Comparison of ENCODE assay signal across 22 mouse cellular contexts in genomic region chr2:109949519-109949918, GRCm38 (mm10). TPM values are rescaled to one million over a fixed set of nuclear protein-coding genes. Genes with fewer than 3 reads are reported as not detected.
DNase-seq lines count a peak whose midpoint lies in the region; ATAC-seq and TF ChIP-seq lines count a peak whose summit lies in the region.
"Had no signal": no experiment of that assay in that cellular context is flagged by ENCODE, and none has a peak within 500 bp of the region (broad histone marks: within the 10 kb centered on the region; RNA-seq: fewer than 3 reads in every experiment).

No protein-coding gene starts in this region.

- no peaks in the 10 kb centered on the region for H3K36me3 ChIP-seq in heart, embryonic 13.5 days
- no peaks in the 10 kb centered on the region for H3K36me3 ChIP-seq in heart, embryonic 12.5 days
- H3K36me3 ChIP-seq: embryonic facial prominence, embryonic 10.5 days; embryonic facial prominence, embryonic 12.5 days; forebrain, embryonic 15.5 days; G1E had no signal

- no peak for TF ChIP-seq POLR2A in cerebellum, adult 2 months (IDR thresholded peaks at IDR 0.05; ENCODE audit: borderline replicate concordance, insufficient read depth, low read length)

- no peak for TF ChIP-seq CTCF in cerebellum, adult 2 months (IDR thresholded peaks at IDR 0.05; ENCODE audit: borderline replicate concordance, insufficient read depth, low read depth, low read length)

- H3K9me3 ChIP-seq in heart, embryonic 13.5 days, result no peaks in the 10 kb centered on the region
- H3K9me3 ChIP-seq in heart, embryonic 12.5 days (replicated peaks), result no peaks in the 10 kb centered on the region
- H3K9me3 ChIP-seq: embryonic facial prominence, embryonic 10.5 days; embryonic facial prominence, embryonic 12.5 days; forebrain, embryonic 13.5 days; forebrain, embryonic 15.5 days; G1E had no signal

- no peak overlapping the region for H3K9ac ChIP-seq in heart, embryonic 13.5 days
- no peak overlapping the region for H3K9ac ChIP-seq in heart, embryonic 12.5 days
- H3K9ac ChIP-seq: embryonic facial prominence, embryonic 12.5 days; forebrain, embryonic 13.5 days; forebrain, embryonic 15.5 days; forebrain, postnatal 0 days had no signal

- no peaks in the 10 kb centered on the region for H3K27me3 ChIP-seq in cerebellum, adult 2 months (ENCODE audit: control insufficient read depth, insufficient read depth, low read length)
- no peaks in the 10 kb centered on the region for H3K27me3 ChIP-seq in heart, embryonic 13.5 days (replicated peaks)
- no peaks in the 10 kb centered on the region for H3K27me3 ChIP-seq in heart, embryonic 12.5 days (replicated peaks)
- H3K27me3 ChIP-seq: CH12.LX; embryonic facial prominence, embryonic 12.5 days; Patski had no signal

- no peak overlapping the region for H3K4me3 ChIP-seq in cerebellum, adult 2 months (replicated peaks; ENCODE audit: insufficient read depth, low read depth, low read length)
- no peak overlapping the region for H3K4me3 ChIP-seq in heart, embryonic 13.5 days
- H3K4me3 ChIP-seq in heart, embryonic 12.5 days, result no peak overlapping the region
- H3K4me3 ChIP-seq in brown adipose tissue, adult 24 weeks (ENCODE audit: insufficient read depth, low read depth, low read length), result no peak overlapping the region
- H3K4me3 ChIP-seq: embryonic facial prominence, embryonic 10.5 days; embryonic facial prominence, embryonic 12.5 days; forebrain, embryonic 13.5 days; forebrain, embryonic 15.5 days had no signal

- no peak overlapping the region for H3K4me2 ChIP-seq in heart, embryonic 13.5 days
- no peak overlapping the region for H3K4me2 ChIP-seq in heart, embryonic 12.5 days
- H3K4me2 ChIP-seq: embryonic facial prominence, embryonic 12.5 days; forebrain, embryonic 13.5 days; forebrain, embryonic 15.5 days had no signal

- peaks cover 22% of the 10 kb centered on the region for H3K4me1 ChIP-seq in cerebellum, adult 2 months (ENCODE audit: control insufficient read depth, insufficient read depth, low read length)
- peaks cover 78% of the 10 kb centered on the region for H3K4me1 ChIP-seq in heart, embryonic 13.5 days
- peaks cover 61% of the 10 kb centered on the region for H3K4me1 ChIP-seq in heart, embryonic 12.5 days (replicated peaks)
- H3K4me1 ChIP-seq in brown adipose tissue, adult 24 weeks (ENCODE audit: control insufficient read depth, insufficient read depth, insufficient read length, low read length), result peaks cover 4% of the 10 kb centered on the region; the same call in 1 of the 2 replicates

- H3K27ac ChIP-seq in cerebellum, adult 2 months (ENCODE audit: insufficient read depth, low read length), result peak overlapping the region; percentile 36; the same call in 1 of the 2 replicates
- 0 out of 2 replicates have a peak overlapping the region, but pooled peaks have one; percentile 36 for H3K27ac ChIP-seq in heart, embryonic 13.5 days (replicated peaks)
- no peak overlapping the region for H3K27ac ChIP-seq in heart, embryonic 12.5 days (ENCODE audit: poor library complexity, severe bottlenecking)
- 0 out of 2 replicates have a peak overlapping the region, but pooled peaks have one; percentile 16 for H3K27ac ChIP-seq in brown adipose tissue, adult 24 weeks (replicated peaks; ENCODE audit: low read depth, low read length)
- H3K27ac ChIP-seq: embryonic facial prominence, embryonic 10.5 days; embryonic facial prominence, embryonic 12.5 days; forebrain, embryonic 13.5 days; forebrain, embryonic 15.5 days had no signal

- DNase-seq in cerebellum, adult 2 months, result peak in 1 of 2 experiments; percentile 51
- no peak for DNase-seq in cerebellum, adult 11-12 months
- peak; percentile 68 for DNase-seq in brain, adult 2 months (ENCODE audit: low read depth, low spot score)
- DNase-seq: adrenal gland, adult 8-10 months; adrenal gland, postnatal 14 days; adrenal gland, postnatal 36 days; cerebellum, adult 11 months; cerebellum, adult 9-11 months; cerebellum, postnatal 25 days; forebrain, postnatal 0 days had no signal

- ATAC-seq in heart, embryonic 13.5 days (ENCODE audit: extremely low read depth, insufficient number of reproducible peaks, low FRiP score, low TSS enrichment), result no peak
- no peak for ATAC-seq in heart, embryonic 12.5 days (ENCODE audit: insufficient number of reproducible peaks, low FRiP score)
- no peak for ATAC-seq in CD4-positive, CD25-positive, alpha-beta regulatory T cell, adult 4 months
- ATAC-seq: activated CD4-positive, CD25-positive, alpha-beta regulatory T cell, adult 4 months; forebrain, embryonic 13.5 days; forebrain, embryonic 15.5 days; forebrain, postnatal 0 days; Patski had no signal

RNA-seq across cellular contexts. Expression of gene Lgr4, which starts 32.1 kb away (rescaled TPM):
- polyA plus RNA-seq in cerebellum, adult 2 months (2012; rRNA removed), result 21.6 and 22.3 TPM in 2 replicates
- 9.9 and 10.8 TPM in 2 replicates for polyA plus RNA-seq in heart, embryonic 13.5 days (2015; fragmentation: Nextera tagmentation; extraction: Ambion mirVana)
- 15.1 and 17.8 TPM in 2 replicates for polyA plus RNA-seq in heart, embryonic 12.5 days (2016; fragmentation: Nextera tagmentation; extraction: Ambion mirVana)
- polyA plus RNA-seq in brown adipose tissue, adult 24 weeks (2012; ENCODE audit: insufficient read depth, insufficient read length, missing spikeins), result 8.6 and 9.6 TPM in 2 replicates
- under 1 TPM in 1 of 2 experiments, not detected in 1; 0.08 TPM for polyA plus RNA-seq in CD4-positive, CD25-positive, alpha-beta regulatory T cell, adult 4 months (2017; shearing (Covaris generic))

RNA-seq across cellular contexts. Expression of gene Lin7c, which starts 58.9 kb away (rescaled TPM):
- polyA plus RNA-seq in cerebellum, adult 2 months (2012; rRNA removed), result 35.5 and 41.3 TPM in 2 replicates
- polyA plus RNA-seq in heart, embryonic 13.5 days (2015; fragmentation: Nextera tagmentation; extraction: Ambion mirVana), result 35.5 and 35.7 TPM in 2 replicates
- polyA plus RNA-seq in heart, embryonic 12.5 days (2016; fragmentation: Nextera tagmentation; extraction: Ambion mirVana), result 52.1 and 53.7 TPM in 2 replicates
- 24.6 and 24.7 TPM in 2 replicates for polyA plus RNA-seq in brown adipose tissue, adult 24 weeks (2012; ENCODE audit: insufficient read depth, insufficient read length, missing spikeins)
- polyA plus RNA-seq in CD4-positive, CD25-positive, alpha-beta regulatory T cell, adult 4 months (2017; shearing (Covaris generic)), result 10 to 100 TPM; 65.9 to 69.6 TPM
